Mouse (Mus musculus): ENCODE data around the gene 1700113H08Rik. TPM values are rescaled to one million over a fixed set of nuclear protein-coding genes. Genes with fewer than 3 reads are reported as not detected.

Gene 1700113H08Rik
- polyA plus RNA-seq, 1 experiment from 2014 or later, result 0.18 TPM

- no peak for ATAC-seq (replicated peaks; ENCODE audit: insufficient number of reproducible peaks, insufficient read depth, low FRiP score, low read depth)
- Histone ChIP-seq H3K36me3 (no peaks in the 10 kb centered on the region), H3K27ac (no peak overlapping the region), H3K27me3 (peaks cover 3% of the 10 kb centered on the region; the same call in 1 of the 2 replicates), H3K4me2 (peak overlapping the region; percentile 33; the same call in 1 of the 2 replicates), H3K4me1 (replicated peaks) (peaks cover 7% of the 10 kb centered on the region; the same call in 1 of the 2 replicates), H3K9ac (no peak overlapping the region), H3K4me3 (no peak overlapping the region), H3K9me3 (replicated peaks) (no peaks in the 10 kb centered on the region)
- WGBS, result 43% methylated on average over 14 of the region's 14 CpGs
Measured at GRCm38 (mm10) chr10:87036271-87036703, 21.6 kb upstream of the 1700113H08Rik start.

DNA sequence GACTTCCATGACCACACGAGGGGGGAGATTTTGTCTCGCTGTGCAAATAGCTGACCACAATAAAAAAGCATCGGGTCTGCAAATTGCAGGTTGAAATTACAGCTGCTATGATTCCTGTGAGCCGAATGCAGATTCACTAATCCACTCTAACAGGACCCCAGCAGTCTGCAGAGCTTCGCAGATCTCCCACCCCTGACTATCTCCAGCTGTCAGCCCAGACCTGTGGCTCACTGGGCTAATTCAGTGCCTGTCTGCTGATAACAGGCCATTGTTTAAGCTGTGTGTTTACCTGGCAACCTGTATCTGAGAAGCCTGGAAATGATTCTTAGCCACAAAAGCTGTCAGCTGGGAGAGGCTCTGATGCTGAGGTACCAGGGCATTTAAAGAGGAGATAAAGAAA, 20.8 kb upstream of the 1700113H08Rik start:
- Histone ChIP-seq H3K27me3 (peaks cover 3% of the 10 kb centered on the region; the same call in 1 of the 2 replicates), H3K9me3 (replicated peaks) (no peaks in the 10 kb centered on the region), H3K4me3 (no peak overlapping the region), H3K4me2 (0 out of 2 replicates have a peak overlapping the region, but pooled peaks have one; percentile 33), H3K9ac (no peak overlapping the region), H3K27ac (no peak overlapping the region), H3K4me1 (replicated peaks) (peaks cover 7% of the 10 kb centered on the region; the same call in 1 of the 2 replicates), H3K36me3 (no peaks in the 10 kb centered on the region)
- no peak for ATAC-seq (replicated peaks; ENCODE audit: insufficient number of reproducible peaks, insufficient read depth, low FRiP score, low read depth)
- WGBS, result 26% methylated on average over 5 of the region's 5 CpGs

- WGBS, result 49% methylated on average over 6 of the region's 6 CpGs
- H3K4me3 ChIP-seq, result no peak overlapping the region
- H3K4me1 ChIP-seq (replicated peaks), result peaks cover 7% of the 10 kb centered on the region; the same call in 1 of the 2 replicates
- H3K27me3 ChIP-seq, result peaks cover 3% of the 10 kb centered on the region; the same call in 1 of the 2 replicates
- no peaks in the 10 kb centered on the region for H3K36me3 ChIP-seq
- no peak overlapping the region for H3K9ac ChIP-seq
- H3K27ac ChIP-seq, result peak overlapping the region; percentile 10
- no peak; the same call in 1 of the 2 replicates for ATAC-seq (replicated peaks; ENCODE audit: insufficient number of reproducible peaks, insufficient read depth, low FRiP score, low read depth)
- no peak overlapping the region for H3K4me2 ChIP-seq
- no peaks in the 10 kb centered on the region for H3K9me3 ChIP-seq (replicated peaks)
Measured at GRCm38 (mm10) chr10:87039340-87039739, 18.5 kb upstream of the 1700113H08Rik start.

DNA sequence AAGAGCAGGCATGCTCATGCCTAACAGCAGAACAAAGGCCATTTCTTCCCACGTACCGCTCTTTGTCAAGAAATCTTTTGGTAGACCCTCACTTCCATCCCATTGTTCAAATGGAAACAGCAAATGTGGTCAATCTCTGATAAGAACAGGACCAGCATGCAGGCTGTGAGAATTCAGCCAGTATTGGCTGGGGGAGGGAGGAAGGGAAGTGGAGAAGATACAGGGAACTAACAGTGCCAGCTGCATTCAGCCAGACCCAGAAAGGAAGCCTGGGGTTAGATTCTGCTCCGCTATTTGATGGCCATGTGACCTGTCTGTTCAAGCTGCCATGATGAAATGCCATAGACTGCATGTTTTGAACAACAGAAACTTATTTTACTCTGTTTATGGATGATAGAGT, 18.0 kb upstream of the 1700113H08Rik start:
- H3K27ac ChIP-seq, result peak overlapping the region; percentile 10
- no peaks in the 10 kb centered on the region for H3K9me3 ChIP-seq (replicated peaks)
- H3K9ac ChIP-seq, result no peak overlapping the region
- peaks cover 3% of the 10 kb centered on the region; the same call in 1 of the 2 replicates for H3K27me3 ChIP-seq
- 58% methylated on average over 3 of the region's 3 CpGs for WGBS
- no peak overlapping the region for H3K4me3 ChIP-seq
- H3K4me2 ChIP-seq, result no peak overlapping the region
- H3K4me1 ChIP-seq (replicated peaks), result peaks cover 7% of the 10 kb centered on the region; the same call in 1 of the 2 replicates
- H3K36me3 ChIP-seq, result no peaks in the 10 kb centered on the region
- ATAC-seq (replicated peaks; ENCODE audit: insufficient number of reproducible peaks, insufficient read depth, low FRiP score, low read depth), result peak; percentile 68

DNA sequence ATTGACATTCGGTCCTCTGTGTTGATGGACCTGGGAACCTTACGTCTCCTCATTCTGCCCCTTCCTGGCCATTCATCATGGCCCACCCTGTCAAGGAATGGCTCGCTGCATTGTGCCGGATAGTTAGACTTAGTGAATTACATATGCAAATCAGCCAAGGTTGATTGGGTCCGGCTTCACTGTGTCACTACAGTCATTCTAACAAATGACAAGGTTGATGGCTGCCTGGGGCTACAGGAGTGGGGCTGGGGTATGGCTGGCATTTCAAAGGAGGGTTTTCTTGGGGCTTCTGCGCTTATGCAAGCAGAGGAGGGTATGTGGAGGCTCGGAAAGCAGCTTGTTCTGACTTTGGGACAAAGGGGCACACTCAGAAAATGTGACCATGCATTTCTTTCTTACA, 16.6 kb upstream of the 1700113H08Rik start:
- no peak overlapping the region for H3K27ac ChIP-seq
- H3K9ac ChIP-seq, result no peak overlapping the region
- 85% methylated on average over 7 of the region's 7 CpGs for WGBS
- no peak overlapping the region for H3K4me3 ChIP-seq
- H3K4me1 ChIP-seq (replicated peaks), result peaks cover 7% of the 10 kb centered on the region; the same call in 1 of the 2 replicates
- ATAC-seq (replicated peaks; ENCODE audit: insufficient number of reproducible peaks, insufficient read depth, low FRiP score, low read depth), result no peak
- H3K9me3 ChIP-seq (replicated peaks), result no peaks in the 10 kb centered on the region
- no peaks in the 10 kb centered on the region for H3K36me3 ChIP-seq
- H3K27me3 ChIP-seq, result peaks cover under 1% of the 10 kb centered on the region; the same call in 1 of the 2 replicates
- H3K4me2 ChIP-seq, result no peak overlapping the region

DNA sequence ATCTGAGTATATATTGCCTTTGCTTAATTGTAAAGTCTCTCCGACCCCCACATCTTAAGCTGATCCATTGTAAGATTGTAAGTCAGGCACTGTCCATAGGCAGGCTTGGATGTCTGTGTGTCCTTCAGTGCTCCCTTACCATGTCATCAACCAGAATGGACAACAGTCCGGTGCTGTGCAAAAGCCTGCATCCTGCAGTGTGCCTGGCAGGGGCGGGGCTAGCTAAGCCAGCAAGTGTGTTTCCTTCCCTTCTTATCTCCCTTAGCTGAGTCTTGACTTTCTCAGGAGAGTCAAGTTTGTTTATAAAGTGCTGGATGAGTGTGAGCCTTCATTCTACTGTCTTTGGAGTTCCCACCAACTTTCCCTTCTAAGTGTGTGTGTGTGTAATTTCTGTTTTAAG, 12.6 kb upstream of the 1700113H08Rik start:
- no peak; the same call in 1 of the 2 replicates for ATAC-seq (replicated peaks; ENCODE audit: insufficient number of reproducible peaks, insufficient read depth, low FRiP score, low read depth)
- WGBS, result 39% methylated on average over 3 of the region's 3 CpGs
- H3K4me1 ChIP-seq (replicated peaks), result no peaks in the 10 kb centered on the region
- no peak overlapping the region for H3K4me3 ChIP-seq
- H3K27ac ChIP-seq, result no peak overlapping the region
- H3K9me3 ChIP-seq (replicated peaks), result no peaks in the 10 kb centered on the region
- H3K36me3 ChIP-seq, result no peaks in the 10 kb centered on the region
- no peak overlapping the region for H3K9ac ChIP-seq
- H3K4me2 ChIP-seq, result no peak overlapping the region
- H3K27me3 ChIP-seq, result no peaks in the 10 kb centered on the region

- Histone ChIP-seq H3K36me3 (no peaks in the 10 kb centered on the region), H3K27me3 (no peaks in the 10 kb centered on the region), H3K27ac (no peak overlapping the region), H3K9me3 (replicated peaks) (no peaks in the 10 kb centered on the region), H3K4me1 (replicated peaks) (no peaks in the 10 kb centered on the region), H3K4me2 (no peak overlapping the region), H3K4me3 (no peak overlapping the region), H3K9ac (no peak overlapping the region)
- 32% methylated on average over 6 of the region's 6 CpGs for WGBS
- ATAC-seq (replicated peaks; ENCODE audit: insufficient number of reproducible peaks, insufficient read depth, low FRiP score, low read depth), result no peak
Measured at GRCm38 (mm10) chr10:87046469-87046868, 11.4 kb upstream of the 1700113H08Rik start.

GRCm38 (mm10) chr10:87046931-87047468, 10.8 kb upstream of the 1700113H08Rik start:
- H3K27me3 ChIP-seq, result no peaks in the 10 kb centered on the region
- no peak for ATAC-seq (replicated peaks; ENCODE audit: insufficient number of reproducible peaks, insufficient read depth, low FRiP score, low read depth)
- H3K9me3 ChIP-seq (replicated peaks), result no peaks in the 10 kb centered on the region
- H3K27ac ChIP-seq, result no peak overlapping the region
- H3K36me3 ChIP-seq, result no peaks in the 10 kb centered on the region
- H3K9ac ChIP-seq, result no peak overlapping the region
- WGBS, result 79% methylated on average over 10 of the region's 10 CpGs
- no peak overlapping the region for H3K4me3 ChIP-seq
- no peak overlapping the region for H3K4me2 ChIP-seq
- H3K4me1 ChIP-seq (replicated peaks), result no peaks in the 10 kb centered on the region

- no peaks in the 10 kb centered on the region for H3K9me3 ChIP-seq (replicated peaks)
- H3K4me2 ChIP-seq, result no peak overlapping the region
- H3K27me3 ChIP-seq, result no peaks in the 10 kb centered on the region
- ATAC-seq (replicated peaks; ENCODE audit: insufficient number of reproducible peaks, insufficient read depth, low FRiP score, low read depth), result no peak
- no peak overlapping the region for H3K4me3 ChIP-seq
- H3K9ac ChIP-seq, result no peak overlapping the region
- no peaks in the 10 kb centered on the region for H3K36me3 ChIP-seq
- H3K27ac ChIP-seq, result no peak overlapping the region
- H3K4me1 ChIP-seq (replicated peaks), result no peaks in the 10 kb centered on the region
- 71% methylated on average over 3 of the region's 3 CpGs for WGBS
Measured at GRCm38 (mm10) chr10:87049179-87049578, 8.7 kb upstream of the 1700113H08Rik start.

DNA sequence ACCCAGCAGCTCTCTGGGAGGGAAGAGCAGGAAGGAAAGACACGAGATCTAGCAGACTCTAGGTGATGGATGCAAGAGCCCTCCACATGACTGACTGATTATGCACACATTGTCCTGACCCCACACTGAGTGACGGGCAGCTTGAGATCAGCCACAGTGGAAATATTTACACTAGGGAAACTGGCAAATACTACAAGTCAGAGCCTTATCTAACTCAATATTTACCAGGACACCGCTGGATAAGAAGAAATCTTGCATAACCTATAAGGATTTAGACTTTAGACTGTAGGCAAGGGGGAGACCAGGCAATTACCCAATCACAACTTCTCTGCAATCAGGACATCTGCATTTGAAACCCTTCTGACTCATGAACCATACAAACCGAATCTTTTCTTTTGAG, 6.1 kb upstream of the 1700113H08Rik start:
- H3K27ac ChIP-seq, result no peak overlapping the region
- no peaks in the 10 kb centered on the region for H3K4me1 ChIP-seq (replicated peaks)
- no peaks in the 10 kb centered on the region for H3K36me3 ChIP-seq
- no peak overlapping the region for H3K9ac ChIP-seq
- no peak overlapping the region for H3K4me2 ChIP-seq
- ATAC-seq (replicated peaks; ENCODE audit: insufficient number of reproducible peaks, insufficient read depth, low FRiP score, low read depth), result no peak
- 45% methylated on average over 4 of the region's 4 CpGs for WGBS
- H3K9me3 ChIP-seq (replicated peaks), result no peaks in the 10 kb centered on the region
- 0 out of 2 replicates have a peak, but pooled peaks cover 5% of the 10 kb centered on the region for H3K27me3 ChIP-seq
- no peak overlapping the region for H3K4me3 ChIP-seq

DNA sequence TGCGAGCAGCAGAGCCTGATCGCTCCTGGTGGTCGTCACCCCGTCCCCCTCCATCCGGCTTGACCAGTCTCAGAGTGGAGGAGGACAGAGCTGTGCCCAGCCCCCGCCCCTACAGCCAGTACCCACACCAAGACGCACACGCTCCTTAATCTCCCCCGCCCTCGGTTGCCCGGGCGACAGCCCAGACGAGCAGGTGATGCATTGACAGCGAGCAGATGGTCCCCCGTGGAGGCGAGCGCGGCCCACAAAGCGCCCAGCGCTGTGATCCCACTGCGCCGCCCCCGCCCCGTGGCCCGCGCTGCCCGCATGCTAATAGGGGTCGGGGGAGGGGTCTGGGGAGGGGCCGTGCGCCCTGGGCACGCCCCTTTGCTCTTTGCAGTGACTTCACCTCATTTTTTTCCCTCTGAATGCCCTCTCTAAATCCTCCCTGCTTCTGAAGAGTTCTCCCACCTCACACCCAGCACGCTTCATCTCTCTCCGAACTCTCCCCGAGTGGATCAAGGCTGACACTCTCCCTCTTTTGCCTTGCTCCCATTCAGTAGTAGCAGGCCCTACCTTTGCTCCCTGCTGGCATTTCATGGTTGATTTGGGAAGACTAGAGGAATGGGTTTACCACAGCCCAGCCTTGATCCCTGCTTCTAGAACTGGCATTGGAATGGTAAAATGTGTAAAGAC, 543 bp downstream of the 1700113H08Rik start:
- Histone ChIP-seq H3K36me3 (no peaks in the 10 kb centered on the region), H3K27me3 (peaks cover 9% of the 10 kb centered on the region; the same call in 1 of the 2 replicates), H3K9ac (peak overlapping the region; percentile 52), H3K4me2 (peak overlapping the region; percentile 93), H3K4me1 (replicated peaks) (peaks cover 10% of the 10 kb centered on the region), H3K4me3 (peak overlapping the region; percentile 51), H3K27ac (no peak overlapping the region), H3K9me3 (replicated peaks) (no peaks in the 10 kb centered on the region)
- ATAC-seq (replicated peaks; ENCODE audit: insufficient number of reproducible peaks, insufficient read depth, low FRiP score, low read depth), result peak; percentile 66; the same call in 1 of the 2 replicates
- under 1% methylated on average over 34 of the region's 34 CpGs for WGBS

Data from heart, embryonic 15.5 days (tissue).